ENCODE assay signal across 35 mouse cellular contexts in the genomic region with DNA sequence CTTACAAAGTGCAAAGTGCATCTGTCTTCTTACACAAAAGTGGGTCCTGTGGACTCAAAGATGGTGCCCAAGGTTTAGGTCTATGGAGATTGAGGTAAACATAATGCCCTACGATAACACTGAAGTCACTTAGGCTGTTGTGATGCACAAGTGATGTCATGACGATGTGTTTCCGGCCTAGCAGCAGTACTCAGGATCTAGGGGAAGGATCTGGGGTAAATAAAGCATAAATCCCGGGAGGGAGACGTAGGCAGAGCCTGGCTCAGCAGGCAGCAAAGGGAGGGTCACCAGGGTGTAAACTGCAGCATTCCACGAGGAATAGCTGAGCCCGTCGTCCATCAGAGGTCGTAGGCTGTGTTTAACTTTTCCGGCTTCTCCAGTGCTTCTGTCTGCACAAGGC.
"Had no signal": no experiment of that assay in that cellular context is flagged by ENCODE, and none has a peak within 500 bp of the region (broad histone marks: within the 10 kb centered on the region; RNA-seq: fewer than 3 reads in every experiment).

No protein-coding gene starts in this region.

- H3K9ac ChIP-seq: heart, embryonic 12.5 days; heart, embryonic 13.5 days; heart, embryonic 15.5 days; hindbrain, embryonic 12.5 days; hindbrain, embryonic 13.5 days; hindbrain, embryonic 14.5 days; hindbrain, embryonic 15.5 days; intestine, embryonic 15.5 days; kidney, embryonic 15.5 days had no signal

- H3K4me2 ChIP-seq: heart, embryonic 11.5 days; heart, embryonic 12.5 days; heart, embryonic 13.5 days; heart, embryonic 15.5 days; hindbrain, embryonic 12.5 days; hindbrain, embryonic 13.5 days; hindbrain, embryonic 14.5 days; hindbrain, embryonic 15.5 days; intestine, embryonic 15.5 days; kidney, embryonic 15.5 days had no signal

- H3K27ac ChIP-seq: heart, embryonic 10.5 days; heart, embryonic 13.5 days; heart, embryonic 15.5 days; hindbrain, embryonic 10.5 days; hindbrain, embryonic 12.5 days; hindbrain, embryonic 13.5 days; hindbrain, embryonic 14.5 days; hindbrain, embryonic 15.5 days; hindbrain, postnatal 0 days; intestine, embryonic 15.5 days; kidney, embryonic 15.5 days; kidney, postnatal 0 days; layer of hippocampus, adult 2 months had no signal

- H3K4me3 ChIP-seq: heart, embryonic 10.5 days; heart, embryonic 12.5 days; heart, embryonic 13.5 days; heart, embryonic 15.5 days; hindbrain, embryonic 10.5 days; hindbrain, embryonic 12.5 days; hindbrain, embryonic 13.5 days; hindbrain, embryonic 15.5 days; intestine, embryonic 15.5 days; kidney, embryonic 15.5 days; layer of hippocampus, adult 2 months had no signal

- DNase-seq: heart, postnatal 10 days; heart, postnatal 14 days; heart, postnatal 36 days; heart, postnatal 4 days; kidney, adult 11 months; kidney, adult 18-20 months; kidney, adult 2 months; kidney, adult 8-10 months; kidney, adult 9 months; kidney, postnatal 10 days; kidney, postnatal 14 days; kidney, postnatal 25 days; kidney, postnatal 36 days; kidney, postnatal 4 days; layer of hippocampus, adult 9-11 months; layer of hippocampus, postnatal 36 days had no signal

- H3K27me3 ChIP-seq: heart, embryonic 12.5 days; heart, embryonic 13.5 days; heart, embryonic 15.5 days; hindbrain, embryonic 12.5 days; hindbrain, embryonic 13.5 days; hindbrain, embryonic 15.5 days; intestine, embryonic 15.5 days; kidney, embryonic 15.5 days had no signal

- H3K9me3 ChIP-seq: heart, embryonic 10.5 days; heart, embryonic 12.5 days; heart, embryonic 13.5 days; heart, embryonic 15.5 days; hindbrain, embryonic 10.5 days; hindbrain, embryonic 12.5 days; hindbrain, embryonic 13.5 days; hindbrain, embryonic 15.5 days; intestine, embryonic 15.5 days; kidney, embryonic 15.5 days had no signal

- H3K4me1 ChIP-seq: heart, embryonic 10.5 days; heart, embryonic 13.5 days; hindbrain, embryonic 10.5 days; hindbrain, embryonic 12.5 days; hindbrain, embryonic 13.5 days; hindbrain, embryonic 15.5 days; intestine, embryonic 15.5 days; kidney, embryonic 15.5 days had no signal

- ATAC-seq: hindbrain, embryonic 16.5 days; hindbrain, postnatal 0 days; inflammation-experienced regulatory T-cells, adult 6 months; intestine, embryonic 15.5 days; intestine, embryonic 16.5 days; intestine, postnatal 0 days had no signal
